Mouse (Mus musculus): ENCODE measurements around the gene Gm3373. TPM values are rescaled to one million over a fixed set of nuclear protein-coding genes. Genes with fewer than 3 reads are reported as not detected.
"Not testable (repeated sequence)": the region's sequence is repeated elsewhere in the genome, so short reads cannot be mapped to it uniquely, and the experiment has no call there.

Gm3373 gene
- not detected in 2 replicates for polyA plus RNA-seq (2015; fragmentation: Nextera tagmentation; extraction: Ambion mirVana)

DNA sequence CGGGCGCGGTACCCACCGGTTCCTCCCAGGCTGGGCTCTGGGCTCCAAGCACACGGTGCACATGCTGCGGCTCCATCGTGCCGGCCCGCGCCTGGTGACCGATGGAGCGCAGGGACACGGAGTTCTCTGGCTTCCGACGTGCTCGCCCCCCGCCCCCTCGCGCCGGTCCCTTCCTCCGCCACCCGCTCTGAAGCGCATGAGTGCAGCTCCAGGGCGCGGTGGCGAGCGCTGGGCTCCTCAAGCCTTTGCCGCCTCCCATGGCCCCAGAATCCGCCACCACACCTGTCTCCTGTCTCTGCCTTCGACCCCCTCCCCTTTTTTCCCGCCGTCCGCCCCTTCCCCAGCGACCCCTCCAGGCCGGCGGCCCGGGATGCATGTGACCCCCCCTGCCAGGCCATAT is at the start of gene Gm3373:
Gene Gm3373, minus strand, starts transcription at position 101 of the 400 bp plus-strand sequence.
- not testable (repeated sequence) for H3K27ac ChIP-seq; ATAC-seq (ENCODE audit: low read depth); H3K4me1 ChIP-seq (replicated peaks); H3K27me3 ChIP-seq; H3K4me3 ChIP-seq (replicated peaks); H3K9me3 ChIP-seq (replicated peaks); H3K9ac ChIP-seq; H3K4me2 ChIP-seq; H3K36me3 ChIP-seq; DNase-seq
- no CpG with 5 or more reads among the region's 37 CpGs for WGBS (ENCODE audit: insufficient replicate concordance)

DNA sequence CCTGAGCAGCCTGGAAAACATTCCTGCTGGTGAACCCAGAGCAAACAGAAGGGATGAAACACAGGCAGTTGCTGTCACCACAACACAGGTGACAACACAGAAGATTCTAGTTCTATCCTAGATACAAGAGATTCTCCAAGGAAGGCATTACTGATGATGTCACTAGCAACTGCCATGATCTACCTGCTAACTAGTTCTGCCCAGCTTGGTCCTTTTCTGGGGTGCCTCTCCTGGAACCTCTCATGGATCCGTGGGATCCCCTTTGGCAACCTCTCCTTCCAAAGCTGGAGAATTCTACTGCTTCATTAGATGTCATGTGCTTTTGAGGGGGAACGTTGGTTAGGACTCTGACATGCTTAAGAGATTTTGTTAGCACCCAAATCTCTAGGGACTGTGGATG is 54.0 kb downstream of the Gm3373 start, which contains the start of gene Gm9603:
Gene Gm9603, minus strand, starts transcription at position 101 of the 400 bp plus-strand sequence.
- not testable (repeated sequence) for H3K4me3 ChIP-seq (replicated peaks); H3K4me1 ChIP-seq (replicated peaks); H3K36me3 ChIP-seq; H3K27me3 ChIP-seq; H3K9me3 ChIP-seq (replicated peaks); H3K27ac ChIP-seq; ATAC-seq (ENCODE audit: low read depth); DNase-seq; H3K9ac ChIP-seq; H3K4me2 ChIP-seq
- no CpG with 5 or more reads among the region's 2 CpGs for WGBS (ENCODE audit: insufficient replicate concordance)

Other genes with a start within 250 kb of the Gm3373 start
- gene Gm3488, start 239.9 kb downstream of the Gm3373 start, polyA plus RNA-seq (2015; fragmentation: Nextera tagmentation; extraction: Ambion mirVana): 0.06 TPM in 1 of 2 replicates, not detected in the other
- not detected in 2 replicates for gene Gm3532, start 203.1 kb downstream of the Gm3373 start, polyA plus RNA-seq (2015; fragmentation: Nextera tagmentation; extraction: Ambion mirVana)
- not detected in 2 replicates for gene Gm8265, start 108.5 kb downstream of the Gm3373 start, polyA plus RNA-seq (2015; fragmentation: Nextera tagmentation; extraction: Ambion mirVana)
- not detected in 2 replicates for gene Gm9603, start 54.1 kb downstream of the Gm3373 start, polyA plus RNA-seq (2015; fragmentation: Nextera tagmentation; extraction: Ambion mirVana)
- gene Gm3383, start 66.4 kb upstream of the Gm3373 start, polyA plus RNA-seq (2015; fragmentation: Nextera tagmentation; extraction: Ambion mirVana): not detected in 2 replicates
- gene Gm3424, start 88.8 kb upstream of the Gm3373 start, polyA plus RNA-seq (2015; fragmentation: Nextera tagmentation; extraction: Ambion mirVana): not detected in 2 replicates
- not detected in 2 replicates for gene Gm8237, start 138.8 kb upstream of the Gm3373 start, polyA plus RNA-seq (2015; fragmentation: Nextera tagmentation; extraction: Ambion mirVana)
- gene Gm3248, start 220.2 kb upstream of the Gm3373 start, polyA plus RNA-seq (2015; fragmentation: Nextera tagmentation; extraction: Ambion mirVana): not detected in 2 replicates
- not detected in 2 replicates for gene Gm3453, start 237.6 kb upstream of the Gm3373 start, polyA plus RNA-seq (2015; fragmentation: Nextera tagmentation; extraction: Ambion mirVana)